Mouse (Mus musculus): ENCODE results near the gene Prr14l.

DNA sequence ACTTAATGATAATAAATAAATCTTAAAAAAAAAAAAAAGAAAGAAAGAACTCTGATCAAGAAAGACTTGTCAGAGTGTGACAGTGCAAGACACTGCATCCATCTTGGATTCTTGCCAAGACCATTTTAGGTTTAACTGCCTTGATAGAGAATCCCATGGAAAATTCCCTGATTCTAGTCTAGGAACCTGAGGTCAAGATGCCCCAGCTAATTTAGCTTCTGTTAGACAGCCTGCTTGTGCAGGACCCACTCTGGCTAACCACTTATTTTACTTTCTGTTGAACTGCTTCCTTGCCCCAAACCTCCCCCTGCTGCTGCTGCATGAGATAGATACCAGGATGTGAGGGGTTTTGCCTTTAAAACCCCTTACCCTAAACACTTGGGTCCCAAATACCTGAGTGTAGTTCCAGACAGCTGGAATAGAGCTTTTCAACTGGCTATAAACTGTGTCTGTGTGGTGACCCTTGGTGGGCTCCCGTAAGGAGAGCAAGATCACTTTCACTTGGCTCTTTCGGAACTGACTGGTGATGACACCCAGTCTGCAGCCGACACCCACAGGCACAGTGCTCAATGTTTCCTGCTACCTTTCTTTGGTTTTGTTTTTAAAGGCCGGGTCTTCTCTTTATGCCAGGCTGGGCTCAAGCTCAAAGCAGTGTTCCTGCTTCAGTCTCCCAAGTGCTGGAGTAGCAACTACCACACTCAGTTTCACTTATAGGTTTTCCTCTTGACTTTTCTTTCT, 86.3 kb downstream of the Prr14l start:
- no peak for TF ChIP-seq CTCF (IDR thresholded peaks at IDR 0.05; ENCODE audit: borderline replicate concordance, insufficient read depth, low read length)
- no peak for TF ChIP-seq POLR2A (IDR thresholded peaks at IDR 0.05; ENCODE audit: low read depth, low read length)

Data from embryonic fibroblast, embryonic 13.5 days (primary cell).